Mouse (Mus musculus) 3T3-L1 (cell line): ENCODE data around the gene Wnk2.
"Not testable (repeated sequence)": the region's sequence is repeated elsewhere in the genome, so short reads cannot be mapped to it uniquely, and the experiment has no call there.

Experiments
- DNase-seq: peaks from one replicate; pipeline ENCODE4 v3.0.0-alpha.2; 2015; ENCODE audit warnings: low read depth, low spot score

Wnk2 gene

GRCm38 (mm10) chr13:49093471-49093891 is 54.3 kb downstream of the Wnk2 start:
- DNase-seq, result no peak

GRCm38 (mm10) chr13:49092596-49092995 is 55.2 kb downstream of the Wnk2 start:
- no peak for DNase-seq

GRCm38 (mm10) chr13:49090176-49090575 is 57.6 kb downstream of the Wnk2 start:
- no peak for DNase-seq

- peak; percentile 4 for DNase-seq
These were observed 58.9 kb downstream of the Wnk2 start for GRCm38 (mm10) chr13:49088874-49089273.

- DNase-seq, result no peak
These were observed 60.4 kb downstream of the Wnk2 start for GRCm38 (mm10) chr13:49087420-49087819.

- DNase-seq, result no peak
These were observed 61.4 kb downstream of the Wnk2 start for GRCm38 (mm10) chr13:49086431-49086830.

- DNase-seq, result no peak
These were observed 62.6 kb downstream of the Wnk2 start for GRCm38 (mm10) chr13:49085211-49085610.

- no peak for DNase-seq
These were observed 63.0 kb downstream of the Wnk2 start for GRCm38 (mm10) chr13:49084781-49085180.

GRCm38 (mm10) chr13:49083941-49084340 is 63.9 kb downstream of the Wnk2 start:
- DNase-seq, result no peak

GRCm38 (mm10) chr13:49082151-49082879 is 65.5 kb downstream of the Wnk2 start:
- no peak for DNase-seq

- no peak for DNase-seq
These were observed 71.6 kb downstream of the Wnk2 start for GRCm38 (mm10) chr13:49076196-49076595.

GRCm38 (mm10) chr13:49075377-49075776 is 72.4 kb downstream of the Wnk2 start:
- DNase-seq, result no peak

GRCm38 (mm10) chr13:49073295-49073694 is 74.5 kb downstream of the Wnk2 start:
- no peak for DNase-seq

GRCm38 (mm10) chr13:49071861-49072260 is 76.0 kb downstream of the Wnk2 start:
- DNase-seq, result no peak

GRCm38 (mm10) chr13:49069979-49070378 is 77.8 kb downstream of the Wnk2 start:
- no peak for DNase-seq

GRCm38 (mm10) chr13:49069393-49069792 is 78.4 kb downstream of the Wnk2 start:
- no peak for DNase-seq

- DNase-seq, result no peak
These were observed 83.6 kb downstream of the Wnk2 start for GRCm38 (mm10) chr13:49064257-49064656.

GRCm38 (mm10) chr13:49060456-49060855 is 87.4 kb downstream of the Wnk2 start:
- DNase-seq, result no peak

GRCm38 (mm10) chr13:49058528-49058927 is 89.3 kb downstream of the Wnk2 start:
- peak; percentile 38 for DNase-seq

- DNase-seq, result no peak
These were observed 91.5 kb downstream of the Wnk2 start for GRCm38 (mm10) chr13:49056304-49056703.

GRCm38 (mm10) chr13:49054753-49055152 is 93.1 kb downstream of the Wnk2 start:
- DNase-seq, result not testable (repeated sequence)

- no peak for DNase-seq
These were observed 94.5 kb downstream of the Wnk2 start for GRCm38 (mm10) chr13:49053333-49053732.

- no peak for DNase-seq
These were observed 95.3 kb downstream of the Wnk2 start for GRCm38 (mm10) chr13:49052512-49052911.

- no peak for DNase-seq
These were observed 100.4 kb downstream of the Wnk2 start for GRCm38 (mm10) chr13:49047393-49047792.
